Mouse (Mus musculus) hindbrain, embryonic 11.5 days (tissue): ENCODE measurements around the gene E2f8. TPM values are rescaled to one million over a fixed set of nuclear protein-coding genes. Genes with fewer than 3 reads are reported as not detected.

Experiments
- ATAC-seq: fragments of 200-750 bp; cut with Nextera tagmentation; 2 replicates; pipeline ENCODE4 v1.8.0; 2017; ENCODE audit warnings: mild to moderate bottlenecking, moderate TSS enrichment, moderate library complexity; ENCODE audit not compliant: low FRiP score
- DNase-seq: peaks from one replicate; pipeline ENCODE4 v3.0.0-alpha.2; 2015; ENCODE audit warnings: low spot score
- H3K27ac ChIP-seq: fragments of 300-500 bp; sonication (generic); 2 replicates; pipeline ENCODE4 v1.5.1; 2014; ENCODE audit warnings: mild to moderate bottlenecking, low read depth, low read length
- H3K27me3 ChIP-seq: fragments of 300-500 bp; sonication (generic); 2 replicates; pipeline ENCODE4 v1.6.1; 2014; ENCODE audit warnings: mild to moderate bottlenecking, low read length, moderate library complexity, mixed read lengths; ENCODE audit not compliant: control insufficient read depth, insufficient read depth
- H3K36me3 ChIP-seq: fragments of 300-500 bp; sonication (generic); 2 replicates; pipeline ENCODE4 v1.6.1; 2014; ENCODE audit warnings: mild to moderate bottlenecking, low read length, moderate library complexity, mixed read lengths; ENCODE audit not compliant: control insufficient read depth, insufficient read depth
- H3K4me1 ChIP-seq: fragments of 300-500 bp; sonication (generic); replicated peaks from 2 replicates; pipeline ENCODE4 v1.6.1; 2014; ENCODE audit warnings: low read length, mixed read lengths; ENCODE audit not compliant: control insufficient read depth, insufficient read depth
- H3K4me2 ChIP-seq: fragments of 300-500 bp; sonication (generic); replicated peaks from 2 replicates; pipeline ENCODE4 v1.6.1; 2014; ENCODE audit warnings: mild to moderate bottlenecking, low read depth, low read length
- H3K4me3 ChIP-seq: fragments of 300-500 bp; sonication (generic); 2 replicates; pipeline ENCODE4 v1.5.1; 2014; ENCODE audit warnings: low read depth, low read length
- H3K9ac ChIP-seq: fragments of 300-500 bp; sonication (generic); 2 replicates; pipeline ENCODE4 v1.6.1; 2014; ENCODE audit warnings: low read depth, low read length
- H3K9me3 ChIP-seq: fragments of 300-500 bp; sonication (generic); 2 replicates; pipeline ENCODE4 v1.6.1; 2016; ENCODE audit warnings: low read length; ENCODE audit not compliant: control insufficient read depth
- WGBS: fragments of 180-500 bp; shearing (Covaris S2); extraction: QIAGEN DNeasy Blood & Tissue Kit; methylation state at CpG from one replicate; pipeline ENCODE4 v1.1.7; 2014; 5-methylcytosine and 5-hydroxymethylcytosine counted together
- polyA plus RNA-seq: library from polyadenylated mRNA; unstranded; fragments of >200 nt; fragmentation: Nextera tagmentation; extraction: Ambion mirVana; gene quantifications from 2 replicates; pipeline ENCODE4 v1.2.1, GENCODE M21; 2014

The E2f8 gene
- polyA plus RNA-seq, 1 experiment from 2014 or later = 17.1 TPM

- Histone ChIP-seq H3K36me3 (peaks cover 10% of the 10 kb centered on the region; the same call in 1 of the 2 replicates), H3K27ac (no peak overlapping the region), H3K4me3 (no peak overlapping the region), H3K4me2 (no peak overlapping the region), H3K9me3 (no peaks in the 10 kb centered on the region), H3K27me3 (peaks cover 50% of the 10 kb centered on the region), H3K4me1 (no peaks in the 10 kb centered on the region; the same call in 1 of the 2 replicates), H3K9ac (no peak overlapping the region)
- WGBS = 89% methylated on average over 5 of the region's 5 CpGs
- ATAC-seq (no peak), DNase-seq (no peak)
These were observed 52.1 kb downstream of the E2f8 start for GRCm38 (mm10) chr7:48829177-48829910.

- H3K4me1 ChIP-seq = no peaks in the 10 kb centered on the region
- no peak overlapping the region for H3K27ac ChIP-seq
- H3K36me3 ChIP-seq = peaks cover 17% of the 10 kb centered on the region
- no peak overlapping the region for H3K4me3 ChIP-seq
- H3K9me3 ChIP-seq = no peaks in the 10 kb centered on the region
- 95% methylated on average over 6 of the region's 6 CpGs for WGBS
- H3K4me2 ChIP-seq = no peak overlapping the region
- no peak for ATAC-seq
- H3K27me3 ChIP-seq = peaks cover 17% of the 10 kb centered on the region
- DNase-seq = no peak
- H3K9ac ChIP-seq = no peak overlapping the region
These were observed 56.2 kb downstream of the E2f8 start for GRCm38 (mm10) chr7:48825170-48825569.

GRCm38 (mm10) chr7:48824671-48825070 is 56.7 kb downstream of the E2f8 start:
- Histone ChIP-seq H3K27ac (no peak overlapping the region), H3K4me1 (no peaks in the 10 kb centered on the region), H3K36me3 (peaks cover 17% of the 10 kb centered on the region), H3K9me3 (no peaks in the 10 kb centered on the region), H3K27me3 (peaks cover 17% of the 10 kb centered on the region), H3K4me2 (no peak overlapping the region), H3K4me3 (no peak overlapping the region), H3K9ac (no peak overlapping the region)
- DNase-seq = no peak
- 91% methylated on average over 1 of the region's 1 CpGs for WGBS
- no peak for ATAC-seq

- DNase-seq (no peak), ATAC-seq (no peak)
- Histone ChIP-seq H3K9me3 (no peaks in the 10 kb centered on the region), H3K27me3 (peaks cover 10% of the 10 kb centered on the region), H3K4me3 (no peak overlapping the region), H3K27ac (no peak overlapping the region), H3K4me2 (no peak overlapping the region), H3K9ac (no peak overlapping the region), H3K4me1 (no peaks in the 10 kb centered on the region), H3K36me3 (peaks cover 17% of the 10 kb centered on the region)
- WGBS = 97% methylated on average over 3 of the region's 3 CpGs
These were observed 57.8 kb downstream of the E2f8 start for GRCm38 (mm10) chr7:48823621-48824020.

GRCm38 (mm10) chr7:48821654-48822053 is 59.7 kb downstream of the E2f8 start:
- 92% methylated on average over 5 of the region's 5 CpGs for WGBS

More at GRCm38 (mm10) chr7:48821654-48822053, 59.7 kb downstream of the E2f8 start:
- Histone ChIP-seq H3K9me3 (no peaks in the 10 kb centered on the region), H3K4me1 (no peaks in the 10 kb centered on the region), H3K9ac (no peak overlapping the region), H3K4me2 (no peak overlapping the region), H3K4me3 (no peak overlapping the region), H3K27me3 (no peaks in the 10 kb centered on the region), H3K27ac (no peak overlapping the region), H3K36me3 (peaks cover 17% of the 10 kb centered on the region)
- no peak for DNase-seq
- no peak for ATAC-seq

Other genes starting within 250 kb of the E2f8 start
- not detected in 2 replicates for gene Mrgprb3, start 237.8 kb downstream of the E2f8 start, polyA plus RNA-seq
- 38.3 and 40.9 TPM in 2 replicates for gene Zdhhc13, start 92.6 kb downstream of the E2f8 start, polyA plus RNA-seq
- 0.70 TPM in 1 of 2 replicates, not detected in the other for gene Csrp3, start 33.6 kb downstream of the E2f8 start, polyA plus RNA-seq
- gene Nav2, start 27.1 kb upstream of the E2f8 start, polyA plus RNA-seq = 22.6 and 36.1 TPM in 2 replicates